Mouse (Mus musculus) liver, adult 2 months (tissue): ENCODE results near the gene Paqr5. TPM values are rescaled to one million over a fixed set of nuclear protein-coding genes. Genes with fewer than 3 reads are reported as not detected.
A peak's percentile ranks its signal among the peaks of the same experiment; 100 is the strongest.

Experiments used
- DNase-seq: peaks from one replicate; pipeline ENCODE4 v3.0.0-alpha.2; 2011; ENCODE audit warnings: low read depth, low spot score; ENCODE audit errors: extremely low read depth
- H3K27ac ChIP-seq: fragments of 200-500 bp; replicated peaks from 2 replicates; pipeline ENCODE4 v1.5.1; 2012; ENCODE audit warnings: low read depth, mild to moderate bottlenecking, control low read depth, inconsistent platforms, low read length; ENCODE audit not compliant: insufficient read depth
- H3K27me3 ChIP-seq: fragments of 200-500 bp; 2 replicates; pipeline ENCODE4 v1.6.1; 2012; ENCODE audit warnings: mild to moderate bottlenecking, moderate library complexity, low read length, inconsistent platforms; ENCODE audit not compliant: control insufficient read depth, insufficient read depth
- H3K36me3 ChIP-seq: fragments of 200-500 bp; 2 replicates; pipeline ENCODE4 v1.6.1; 2012; ENCODE audit warnings: low read length, inconsistent platforms; ENCODE audit not compliant: control insufficient read depth, insufficient read depth
- H3K4me1 ChIP-seq: fragments of 200-500 bp; 2 replicates; pipeline ENCODE4 v1.6.1; 2011; ENCODE audit warnings: low read length; ENCODE audit not compliant: control insufficient read depth, insufficient read depth
- H3K4me3 ChIP-seq: fragments of 200-500 bp; 2 replicates; pipeline ENCODE4 v1.5.1; 2011; ENCODE audit warnings: low read depth, mild to moderate bottlenecking, control low read depth, low read length, moderate library complexity; ENCODE audit not compliant: insufficient read depth
- H3K79me2 ChIP-seq: fragments of 200-500 bp; 2 replicates; pipeline ENCODE4 v1.6.1; 2012; ENCODE audit warnings: inconsistent platforms, mild to moderate bottlenecking, low read length, moderate library complexity; ENCODE audit not compliant: control insufficient read depth, insufficient read depth
- H3K9ac ChIP-seq: fragments of 200-500 bp; 2 replicates; pipeline ENCODE4 v1.6.1; 2012; ENCODE audit warnings: low read depth, mild to moderate bottlenecking, control low read depth, inconsistent platforms, low read length
- CTCF ChIP-seq: fragments of 200-500 bp; IDR thresholded peaks from 2 replicates; pipeline ENCODE4 v1.5.1; 2011; ENCODE audit warnings: low read depth, low read length, control low read depth
- POLR2A ChIP-seq: fragments of 200-500 bp; IDR thresholded peaks from 2 replicates; pipeline ENCODE4 v1.6.1; 2011; ENCODE audit warnings: low read length, control low read depth; ENCODE audit not compliant: insufficient read depth; ENCODE audit errors: extremely low read depth
- WGBS: fragments of 180-500 bp; shearing (Covaris S2); methylation state at CpG from one replicate; pipeline ENCODE4 v1.1.7; 2018; 5-methylcytosine and 5-hydroxymethylcytosine counted together
- polyA plus RNA-seq: library from polyadenylated mRNA; depleted of rRNA; stranded (reverse); fragments of >200 nt; gene quantifications from 2 replicates; pipeline ENCODE4 v1.2.3, GENCODE M21; 2012; rRNA removed
- total RNA-seq: library from RNA; depleted of rRNA; stranded (reverse); fragments of >200 nt; gene quantifications from 2 replicates; pipeline ENCODE4 v1.2.3, GENCODE M21; 2014; rRNA removed

Gene Paqr5
- total RNA-seq (0.07 TPM in 1 of 2 replicates, not detected in the other), polyA plus RNA-seq (0.13 TPM in 1 of 2 replicates, not detected in the other)

DNA sequence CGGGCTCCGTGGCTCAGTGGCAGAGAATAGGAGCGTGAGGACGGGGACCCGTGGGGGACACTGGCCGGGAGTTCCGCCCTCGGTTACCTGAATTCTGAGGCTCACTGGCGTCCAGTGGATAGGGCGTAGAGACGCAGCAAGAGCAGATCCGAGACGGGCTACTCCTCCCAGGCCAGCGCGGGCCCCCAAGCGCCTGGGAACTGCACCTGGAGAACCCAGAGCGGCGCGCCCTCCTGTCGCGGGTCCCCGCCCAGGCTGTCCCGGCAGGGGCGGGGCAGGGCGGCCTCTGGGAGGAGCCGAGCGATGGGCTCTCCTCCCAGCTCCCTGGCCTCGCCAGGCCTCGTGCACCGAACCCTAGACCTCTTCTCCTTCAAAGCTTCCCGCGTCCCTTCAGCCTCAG is at the start of gene Paqr5:
TSS of gene Paqr5 (minus strand) at position 257 of the 400 bp plus-strand sequence.
- under 1% methylated on average over 32 of the region's 32 CpGs for whole genome bisulfite sequencing

DNA sequence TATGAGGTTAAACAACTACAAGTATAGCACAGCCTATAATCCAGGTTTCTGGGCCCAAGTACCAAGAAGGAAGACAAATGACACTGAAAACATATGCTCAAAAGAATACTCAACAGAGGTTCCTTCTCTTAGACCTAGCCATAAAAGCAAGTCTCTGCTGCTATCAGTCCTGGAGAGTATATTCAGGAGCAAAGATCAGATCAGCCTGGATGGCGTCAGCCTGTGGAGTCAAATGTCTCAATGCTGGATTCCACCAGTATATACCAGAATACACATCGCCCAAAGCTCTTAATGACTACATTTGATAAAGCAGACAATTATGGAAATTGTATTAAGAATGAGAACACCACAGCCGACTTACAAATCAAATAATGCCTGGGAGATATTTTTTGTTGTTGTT is 35.6 kb upstream of the Paqr5 start:
- Histone ChIP-seq H3K27me3 (no peaks in the 10 kb centered on the region), H3K9ac (no peak overlapping the region), H3K36me3 (peaks cover 21% of the 10 kb centered on the region; the same call in 1 of the 2 replicates), H3K4me1 (no peaks in the 10 kb centered on the region), H3K27ac (no peak overlapping the region), H3K79me2 (no peaks in the 10 kb centered on the region), H3K4me3 (no peak overlapping the region)
- 97% methylated on average over 3 of the region's 3 CpGs for WGBS
- DNase-seq, result no peak
- TF ChIP-seq POLR2A, result no peak
- no peak for TF ChIP-seq CTCF

More for the DNA sequence above, at the start of gene Paqr5:
- peak within 1 kb of the TSS; percentile 23; the same call in 1 of the 2 replicates for H3K4me3 ChIP-seq
- TF ChIP-seq POLR2A, result no peak
- H3K4me1 ChIP-seq, result 0 out of 2 replicates have a peak, but pooled peaks cover 3% of the 10 kb centered on the region
- H3K27ac ChIP-seq, result no peak within 1 kb of the TSS
- H3K9ac ChIP-seq, result no peak within 1 kb of the TSS
- H3K27me3 ChIP-seq, result no peaks in the 10 kb centered on the region
- H3K79me2 ChIP-seq, result no peaks in the 10 kb centered on the region
- no peaks in the 10 kb centered on the region for H3K36me3 ChIP-seq
- DNase-seq, result no peak

DNA sequence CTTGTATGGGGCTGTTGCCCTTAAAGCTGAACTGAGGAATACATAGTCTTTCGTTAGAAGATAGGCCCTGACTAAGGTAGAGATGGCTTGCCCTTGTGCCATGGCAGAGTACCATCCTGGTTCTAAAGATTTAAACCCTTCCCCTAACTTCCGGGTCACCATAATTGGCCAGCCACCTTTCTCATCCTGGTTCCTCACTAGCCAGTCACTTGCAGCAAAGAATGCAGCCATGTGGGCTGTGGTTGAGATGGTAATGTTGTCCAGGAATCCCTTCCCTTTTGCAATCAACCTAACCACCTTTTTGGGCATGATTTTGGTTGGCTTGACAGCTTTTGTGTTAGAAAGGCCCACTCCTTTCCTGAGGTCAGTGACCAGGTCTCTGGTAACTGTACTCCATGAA is 33.8 kb upstream of the Paqr5 start:
- Histone ChIP-seq H3K4me3 (no peak overlapping the region), H3K27me3 (no peaks in the 10 kb centered on the region), H3K27ac (no peak overlapping the region), H3K4me1 (no peaks in the 10 kb centered on the region), H3K36me3 (peaks cover 18% of the 10 kb centered on the region; the same call in 1 of the 2 replicates), H3K9ac (no peak overlapping the region), H3K79me2 (no peaks in the 10 kb centered on the region)
- WGBS, result 100% methylated on average over 2 of the region's 2 CpGs
- TF ChIP-seq POLR2A, result no peak
- no peak for TF ChIP-seq CTCF
- no peak for DNase-seq

DNA sequence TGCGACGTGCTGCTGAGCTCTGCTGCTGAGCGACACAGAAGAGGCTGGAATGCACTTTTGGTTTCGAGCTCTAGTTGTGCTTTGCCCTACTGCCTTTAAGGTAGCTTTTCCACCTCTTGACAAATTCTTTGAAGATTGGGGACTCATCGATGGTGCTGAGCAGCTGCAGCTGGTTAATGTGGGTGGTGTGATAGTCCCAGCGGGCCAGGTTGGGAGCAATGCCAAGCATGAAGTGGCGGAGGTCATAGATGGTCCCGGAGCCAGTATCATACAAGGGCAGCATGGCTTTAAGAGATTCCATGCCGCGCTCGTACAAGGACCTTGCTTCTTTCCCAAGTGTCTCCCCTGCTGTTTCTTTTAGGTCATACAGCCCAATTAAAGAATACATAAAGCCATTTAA is 33.3 kb upstream of the Paqr5 start:
- WGBS, result 94% methylated on average over 11 of the region's 11 CpGs

DNA sequence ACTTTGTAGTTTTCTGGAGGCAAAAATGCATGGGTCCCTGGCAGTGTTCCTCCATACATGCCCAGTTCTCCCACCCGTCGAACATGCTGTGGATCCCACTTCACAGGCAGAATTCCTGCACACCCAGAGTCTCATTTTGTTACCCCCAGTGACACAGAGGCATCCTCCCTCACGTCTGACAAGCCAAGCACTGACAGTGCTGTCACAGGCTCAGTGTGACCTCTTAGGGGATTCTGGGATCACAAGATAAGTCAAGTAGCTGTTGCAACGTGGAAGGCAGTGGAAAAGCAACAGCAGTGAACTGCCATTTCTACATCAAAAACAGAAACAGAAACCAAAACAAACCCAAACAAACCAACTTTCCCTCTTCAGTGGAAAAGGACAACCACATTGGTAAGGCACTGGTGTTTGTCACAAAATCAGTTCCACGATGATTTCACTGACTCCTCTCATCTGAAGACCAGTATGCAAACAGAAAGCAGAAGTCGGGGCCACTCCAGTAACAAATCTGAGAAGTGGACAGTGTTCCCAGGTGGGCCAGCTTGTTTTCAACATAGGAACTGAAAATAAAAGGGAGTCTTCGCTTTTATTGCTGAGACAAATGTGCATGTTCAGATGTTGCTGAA is 31.3 kb upstream of the Paqr5 start:
- Histone ChIP-seq H3K4me3 (no peak overlapping the region), H3K9ac (no peak overlapping the region), H3K27ac (no peak overlapping the region), H3K79me2 (no peaks in the 10 kb centered on the region), H3K4me1 (no peaks in the 10 kb centered on the region), H3K36me3 (peaks cover 18% of the 10 kb centered on the region; the same call in 1 of the 2 replicates), H3K27me3 (no peaks in the 10 kb centered on the region)
- 72% methylated on average over 7 of the region's 7 CpGs for WGBS
- TF ChIP-seq CTCF (no peak), POLR2A (no peak)
- DNase-seq, result peak; percentile 13

More for the DNA sequence above, 33.3 kb upstream of the Paqr5 start:
- H3K36me3 ChIP-seq, result peaks cover 18% of the 10 kb centered on the region; the same call in 1 of the 2 replicates
- no peaks in the 10 kb centered on the region for H3K4me1 ChIP-seq
- H3K4me3 ChIP-seq, result no peak overlapping the region
- H3K9ac ChIP-seq, result no peak overlapping the region
- no peaks in the 10 kb centered on the region for H3K79me2 ChIP-seq
- no peaks in the 10 kb centered on the region for H3K27me3 ChIP-seq
- TF ChIP-seq POLR2A (no peak), CTCF (no peak)
- no peak for DNase-seq
- no peak overlapping the region for H3K27ac ChIP-seq

DNA sequence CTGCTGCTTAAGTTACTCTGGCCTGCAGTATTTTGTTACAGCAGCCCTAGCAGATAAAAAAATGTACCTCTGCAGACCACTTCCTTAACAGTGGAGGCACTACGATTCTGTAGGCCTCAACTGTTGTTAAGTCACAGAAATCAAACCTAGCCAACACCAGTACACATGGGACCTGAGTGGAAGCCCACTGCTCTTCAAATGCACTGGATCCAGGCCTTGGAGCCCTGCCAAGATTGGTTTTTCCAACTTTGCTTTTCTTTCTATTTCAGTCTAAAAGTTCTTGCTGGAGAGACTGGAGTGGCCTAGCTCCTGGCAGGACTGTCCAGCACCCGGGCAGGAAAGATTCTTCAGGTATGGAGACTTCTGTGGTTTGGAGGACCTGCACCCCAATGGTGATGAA is 29.6 kb upstream of the Paqr5 start:
- Histone ChIP-seq H3K36me3 (peaks cover 18% of the 10 kb centered on the region; the same call in 1 of the 2 replicates), H3K27me3 (no peaks in the 10 kb centered on the region), H3K4me3 (no peak overlapping the region), H3K9ac (no peak overlapping the region), H3K4me1 (no peaks in the 10 kb centered on the region), H3K27ac (no peak overlapping the region), H3K79me2 (no peaks in the 10 kb centered on the region)
- TF ChIP-seq CTCF, result no peak
- no peak for TF ChIP-seq POLR2A
- 95% methylated on average over 2 of the region's 2 CpGs for WGBS
- no peak for DNase-seq
